Mouse (Mus musculus) monocyte, adult 2 months (primary cell): ENCODE measurements at regions not wholly inside any gene's neighbourhood (a gene's known extent, or its start where the extent isn't known, plus 50 kb on each side); places are given as distances from the start of the nearest gene placed in this dataset.

Experiments used
- DNase-seq, 2 experiments: peaks; one replicate each; pipeline ENCODE4 v3.0.0; 2022; ENCODE audit warnings: low spot score in 2 of 2, low read depth in 1 of 2

DNA sequence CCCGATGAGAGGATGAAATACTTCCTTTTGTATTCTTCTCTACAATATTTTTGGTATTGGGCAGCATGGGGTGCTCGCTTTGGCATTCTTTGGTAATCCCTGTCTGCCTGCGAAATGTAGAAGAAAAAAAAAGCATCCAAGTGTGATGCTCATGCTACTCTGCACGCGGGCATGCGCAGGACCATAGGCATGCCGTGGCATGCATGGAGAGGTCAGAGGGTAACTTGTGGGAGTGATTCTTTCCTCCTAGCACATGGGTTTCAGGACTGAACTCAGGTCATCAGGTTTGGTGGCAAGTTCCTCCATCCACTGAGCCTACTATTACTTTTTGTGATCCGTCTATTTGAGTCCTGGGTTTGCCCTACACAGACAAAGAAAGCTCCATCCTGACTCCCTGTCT is 74.3 kb downstream of the Gm525 start:
- DNase-seq: no peak

DNA sequence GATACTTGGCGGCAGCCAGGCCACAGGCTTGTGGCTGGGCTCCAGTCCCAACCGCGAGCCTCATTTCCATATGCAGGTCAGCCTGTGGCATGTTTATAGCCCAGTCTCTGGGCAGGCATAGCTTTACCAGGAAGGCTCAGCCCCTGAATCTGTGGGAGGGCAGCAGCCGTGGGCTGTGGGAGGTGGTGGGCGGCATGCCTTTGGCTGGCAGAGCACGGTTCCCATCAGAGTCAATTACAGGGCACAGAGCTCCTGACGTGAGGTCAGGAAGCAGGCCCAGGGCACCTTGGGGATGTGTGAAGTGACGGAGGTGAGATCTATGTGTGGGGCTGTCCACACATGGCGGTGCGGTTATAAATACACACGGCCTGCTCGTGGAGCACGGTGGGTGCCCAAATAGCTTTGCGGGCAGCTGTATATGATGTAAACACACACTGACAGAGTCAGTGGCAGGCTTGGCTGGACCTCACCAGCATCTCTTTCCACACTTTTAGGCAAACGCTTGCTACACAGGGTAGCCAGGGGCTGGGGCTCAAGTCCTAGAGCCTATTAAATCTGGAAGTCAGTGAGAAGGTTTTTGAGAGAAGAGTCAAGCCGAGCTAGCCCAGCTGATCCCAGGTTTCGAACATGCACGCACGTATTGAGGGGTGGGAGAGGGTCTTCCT is 71.8 kb downstream of the Gm525 start:
- no peak for DNase-seq

DNA sequence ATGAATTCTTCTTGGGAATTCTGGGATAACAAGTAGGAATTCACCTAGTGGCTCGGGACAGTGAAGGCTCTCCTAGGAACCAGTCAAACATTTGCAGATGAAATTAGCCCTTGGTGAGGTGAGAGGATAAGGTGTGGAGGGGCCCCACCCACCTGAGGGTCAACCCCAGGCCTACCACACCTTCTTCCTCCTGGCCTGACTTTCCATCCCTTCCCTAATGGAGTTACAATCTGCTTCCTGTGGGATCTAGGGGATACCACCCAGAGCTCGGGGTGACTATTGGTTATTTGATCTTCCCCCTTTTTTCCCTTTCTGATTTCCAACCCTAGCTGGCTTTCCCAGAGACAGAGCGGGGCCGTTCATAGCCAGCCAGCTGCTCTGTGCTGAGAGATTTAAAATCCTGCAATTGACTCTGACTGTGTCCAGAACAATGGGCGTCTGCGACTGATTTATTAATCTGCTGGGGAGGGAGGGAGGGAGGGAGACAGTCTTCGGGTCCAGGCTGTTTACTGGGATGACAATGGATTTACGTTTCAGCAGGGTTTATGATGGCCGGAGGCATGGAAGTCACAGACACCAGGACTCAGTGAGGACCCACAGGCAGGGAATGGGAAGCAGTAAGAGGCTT is 69.0 kb downstream of the Gm525 start:
- DNase-seq: no peak
